Mouse (Mus musculus) testis, postnatal 10 days (tissue): ENCODE measurements around the gene Phf1.
"Not testable (repeated sequence)": the region's sequence is repeated elsewhere in the genome, so short reads cannot be mapped to it uniquely, and the experiment has no call there.

Experiments
- DNase-seq: peaks from one replicate; pipeline ENCODE4 v3.0.0; 2021; ENCODE audit warnings: low spot score

Gene Phf1

GRCm38 (mm10) chr17:26932839-26933398, at the start of gene Phf1:
Gene Phf1, plus strand, starts transcription at chr17:26933052.
- DNase-seq = peak; percentile 99

- DNase-seq = no peak
Observed at GRCm38 (mm10) chr17:26883585-26883984, 49.3 kb upstream of the Phf1 start.

- DNase-seq = peak; percentile 92
Observed at GRCm38 (mm10) chr17:26884995-26885926, 47.6 kb upstream of the Phf1 start.

- peak; percentile 92 for DNase-seq
Observed at GRCm38 (mm10) chr17:26886047-26886749, 46.7 kb upstream of the Phf1 start.

GRCm38 (mm10) chr17:26887926-26888325, 44.9 kb upstream of the Phf1 start:
- no peak for DNase-seq

- no peak for DNase-seq
Observed at GRCm38 (mm10) chr17:26892635-26893375, 40.0 kb upstream of the Phf1 start.

- DNase-seq = no peak
Observed at GRCm38 (mm10) chr17:26893492-26893891, 39.4 kb upstream of the Phf1 start.

- DNase-seq = no peak
Observed at GRCm38 (mm10) chr17:26894342-26894741, 38.5 kb upstream of the Phf1 start.

GRCm38 (mm10) chr17:26895578-26895977, 37.3 kb upstream of the Phf1 start:
- DNase-seq = peak; percentile 84

- no peak for DNase-seq
Observed at GRCm38 (mm10) chr17:26900916-26901315, 31.9 kb upstream of the Phf1 start.

GRCm38 (mm10) chr17:26904320-26904719, 28.5 kb upstream of the Phf1 start:
- no peak for DNase-seq

GRCm38 (mm10) chr17:26907506-26907905, 25.3 kb upstream of the Phf1 start:
- not testable (repeated sequence) for DNase-seq

- no peak for DNase-seq
Observed at GRCm38 (mm10) chr17:26915248-26915647, 17.6 kb upstream of the Phf1 start.

GRCm38 (mm10) chr17:26916711-26917482, 16.0 kb upstream of the Phf1 start, which contains the start of gene Kifc5b:
Gene Kifc5b, plus strand, starts transcription at chr17:26917091.
- peak; percentile 100 for DNase-seq

- DNase-seq = not testable (repeated sequence)
Observed at GRCm38 (mm10) chr17:26917560-26917959, 15.3 kb upstream of the Phf1 start.

GRCm38 (mm10) chr17:26918343-26918742, 14.5 kb upstream of the Phf1 start:
- DNase-seq = no peak

GRCm38 (mm10) chr17:26919516-26919915, 13.3 kb upstream of the Phf1 start:
- DNase-seq = not testable (repeated sequence)

- DNase-seq = not testable (repeated sequence)
Observed at GRCm38 (mm10) chr17:26922368-26922767, 10.5 kb upstream of the Phf1 start.

- not testable (repeated sequence) for DNase-seq
Observed at GRCm38 (mm10) chr17:26925414-26925813, 7.4 kb upstream of the Phf1 start.

GRCm38 (mm10) chr17:26931795-26932194, 1.1 kb upstream of the Phf1 start:
- peak; percentile 73 for DNase-seq

GRCm38 (mm10) chr17:26933419-26933818, 567 bp downstream of the Phf1 start:
- no peak for DNase-seq
